Mouse (Mus musculus): ENCODE data around the gene Kptn. TPM values are rescaled to one million over a fixed set of nuclear protein-coding genes. Genes with fewer than 3 reads are reported as not detected.
A peak's percentile ranks its signal among the peaks of the same experiment; 100 is the strongest.

The Kptn gene
- total RNA-seq, 2 experiments from 2014 or later, result 22.9 to 24.3 TPM

DNA sequence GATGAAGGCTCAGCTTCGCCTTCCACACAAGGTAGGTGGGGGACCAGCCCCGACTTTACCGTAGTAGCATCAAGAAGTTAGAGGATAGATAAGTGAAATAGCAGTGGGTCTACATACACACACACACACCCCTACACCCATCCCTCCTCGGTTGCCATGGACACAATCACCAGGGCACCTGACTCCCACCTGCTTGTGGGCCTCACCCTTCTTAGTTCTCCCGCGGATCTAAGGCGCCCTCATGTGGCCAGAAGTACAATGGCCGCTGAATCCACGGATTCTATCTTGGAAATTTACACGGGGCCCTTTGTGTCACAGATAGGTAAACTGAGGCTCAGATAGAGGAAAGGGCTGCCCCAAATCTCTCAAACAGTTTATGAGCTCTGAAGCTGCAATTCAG lies 33.8 kb downstream of the Kptn start:
- no peak for DNase-seq (ENCODE audit: low spot score)
- intact Hi-C loops (cut with DNase I), result loop anchor here (1.0 kb wide), 1 partner anchor 56 kb away; no protein-coding TSS in a partner anchor

DNA sequence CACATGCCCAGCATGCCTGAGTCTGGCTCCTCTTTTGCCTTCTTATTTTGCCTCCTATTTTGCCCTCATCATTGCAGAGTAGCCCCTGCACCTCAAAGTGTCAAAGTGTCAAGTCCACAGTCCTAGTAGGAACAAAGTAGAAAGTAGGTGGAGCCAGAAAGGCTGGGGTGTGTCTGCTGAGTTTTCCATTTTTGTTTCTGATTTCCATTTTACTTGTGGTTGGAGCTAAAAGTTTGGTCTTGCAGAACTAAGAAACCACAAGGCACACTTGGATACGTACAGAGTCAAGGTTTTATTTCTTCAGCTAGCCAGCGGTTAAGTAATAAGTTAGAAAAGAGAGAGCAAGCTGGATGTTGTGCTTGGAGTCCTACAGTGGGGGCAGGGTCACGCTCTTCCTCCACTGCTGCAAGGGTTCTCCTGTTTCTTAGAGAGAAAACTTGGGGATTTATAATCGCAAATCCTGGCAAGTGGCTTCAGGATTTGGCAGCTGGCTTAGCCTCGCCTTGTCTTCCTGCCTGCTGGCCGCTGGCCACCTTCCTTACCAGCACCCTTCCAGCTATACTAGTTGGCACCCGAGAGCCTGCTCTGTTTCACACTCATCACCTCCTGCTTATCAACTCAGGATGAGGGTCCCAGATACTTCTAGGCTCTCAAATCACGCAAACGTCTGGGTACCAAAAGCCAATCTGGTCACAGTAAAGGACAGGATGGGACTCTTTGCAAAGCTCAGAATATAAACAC lies 35.6 kb downstream of the Kptn start:
- DNase-seq (ENCODE audit: low spot score), result peak; percentile 23
- intact Hi-C loops (cut with DNase I), result loop anchor here (5.0 kb wide), 1 partner anchor 178 kb away; no protein-coding TSS in a partner anchor

DNA sequence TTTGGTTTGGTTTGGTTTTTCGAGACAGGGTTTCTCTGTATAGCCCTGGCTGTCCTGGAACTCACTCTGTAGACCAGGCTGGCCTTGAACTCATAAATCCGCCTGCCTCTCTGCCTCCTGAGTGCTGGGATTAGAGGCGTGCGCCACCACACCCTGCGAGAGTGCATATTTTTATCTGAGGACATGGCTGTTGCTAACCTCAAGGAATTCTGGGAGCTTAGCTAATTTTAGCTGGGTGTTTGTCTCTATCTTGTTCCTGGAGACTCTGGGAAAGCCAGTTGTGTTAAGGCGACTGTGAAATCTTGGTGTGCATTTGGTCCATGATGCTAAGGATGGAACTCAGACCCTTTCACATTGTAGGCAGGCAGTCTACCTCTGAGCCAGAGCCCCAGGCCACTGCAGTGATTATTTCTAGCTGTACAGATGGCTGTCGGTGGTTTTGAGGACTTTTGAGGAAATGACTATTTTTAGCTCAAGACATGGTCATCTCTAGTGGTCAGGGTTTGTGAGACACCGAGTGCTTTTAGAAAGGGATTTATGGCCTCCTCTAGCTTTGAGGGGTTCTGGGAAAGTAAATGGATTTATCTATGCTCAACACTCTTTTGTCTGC lies 36.5 kb downstream of the Kptn start:
- intact Hi-C loops (cut with DNase I), result loop anchor here (5.0 kb wide), 1 partner anchor 179 kb away; no protein-coding TSS in a partner anchor
- no peak for DNase-seq (ENCODE audit: low spot score)

- no peak for DNase-seq (ENCODE audit: low spot score)
- intact Hi-C loops (cut with DNase I), result loop anchor here (5.0 kb wide), 1 partner anchor 181 kb away; no protein-coding TSS in a partner anchor
Measured at GRCm38 (mm10) chr7:16158735-16159134, 39.0 kb downstream of the Kptn start.

DNA sequence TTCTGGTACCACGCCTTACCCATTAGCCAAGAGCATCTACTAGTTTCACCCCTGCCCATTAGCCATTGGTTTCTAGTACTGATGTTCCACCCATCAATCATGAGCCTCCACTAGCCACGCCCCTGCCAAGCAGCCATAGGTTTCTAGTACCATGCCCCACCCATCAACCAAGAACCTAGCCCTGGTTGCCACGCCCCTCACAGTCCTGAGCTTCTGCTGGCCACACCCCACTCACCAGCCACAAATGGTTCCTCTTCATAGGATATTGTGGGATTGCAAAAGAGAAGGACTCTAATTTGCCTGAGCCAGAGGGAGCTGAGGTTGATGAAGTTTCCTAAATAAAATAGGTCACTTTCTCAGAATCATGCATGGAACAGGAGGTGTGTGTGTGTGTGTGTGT lies 41.0 kb downstream of the Kptn start:
- intact Hi-C loops (cut with DNase I), result no loop called here
- no peak for DNase-seq (ENCODE audit: low spot score)

- intact Hi-C loops (cut with DNase I), result no loop called here
Measured at GRCm38 (mm10) chr7:16161302-16161701, 41.6 kb downstream of the Kptn start.

GRCm38 (mm10) chr7:16162036-16162435 lies 42.3 kb downstream of the Kptn start:
- DNase-seq (ENCODE audit: low spot score), result no peak
- intact Hi-C loops (cut with DNase I), result no loop called here

More at GRCm38 (mm10) chr7:16161302-16161701, 41.6 kb downstream of the Kptn start:
- no peak for DNase-seq (ENCODE audit: low spot score)

DNA sequence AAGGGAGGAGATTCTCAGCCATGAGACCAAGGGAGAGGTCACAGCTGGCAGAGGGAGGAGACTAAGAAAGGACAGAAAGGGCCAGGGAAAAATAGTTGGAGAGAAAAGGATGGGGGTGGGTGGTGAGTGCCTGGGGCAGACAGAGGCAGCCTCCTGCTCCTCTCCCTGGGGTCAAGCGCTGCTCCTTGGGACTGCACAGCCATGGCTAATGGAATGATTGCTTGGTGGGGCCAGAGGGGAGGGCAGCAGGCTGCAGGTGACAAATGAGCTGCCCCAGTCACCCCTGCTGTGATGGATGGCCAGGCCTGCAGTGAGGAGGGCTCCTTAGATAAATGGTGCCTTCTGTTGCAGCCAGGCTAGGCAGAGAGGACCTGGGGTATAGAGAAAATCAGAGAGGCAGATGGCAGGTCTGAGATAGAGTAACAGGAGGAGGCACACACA lies 52.5 kb downstream of the Kptn start:
- no peak for DNase-seq (ENCODE audit: low spot score)
- intact Hi-C loops (cut with DNase I), result no loop called here

DNA sequence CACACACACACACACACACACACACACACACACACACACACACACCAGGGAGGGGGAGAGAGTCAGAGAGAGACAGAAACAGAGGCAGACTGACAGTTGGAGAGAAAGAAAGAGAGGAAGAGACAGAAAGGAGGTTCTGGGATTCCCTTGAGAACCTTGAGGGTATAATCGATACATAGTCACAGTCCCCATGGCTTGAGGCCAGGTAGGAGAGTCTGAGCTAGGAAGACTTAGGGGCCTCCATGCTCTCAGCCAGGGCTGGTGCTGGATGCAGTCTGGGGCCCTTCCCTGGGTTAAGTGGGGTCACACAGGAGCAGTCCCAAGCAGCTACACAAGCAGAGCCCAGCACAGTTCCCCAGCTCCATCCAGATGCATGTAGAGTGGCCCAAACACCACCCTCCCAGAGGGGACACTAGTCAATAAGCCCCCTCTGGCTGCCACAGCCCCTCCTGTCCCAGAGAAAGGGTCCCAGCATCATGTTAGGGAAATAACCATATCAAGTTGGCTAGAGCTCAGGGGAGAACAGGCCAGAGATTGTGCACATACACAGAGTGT lies 53.0 kb downstream of the Kptn start:
- no peak for DNase-seq (ENCODE audit: low spot score)
- intact Hi-C loops (cut with DNase I), result no loop called here

DNA sequence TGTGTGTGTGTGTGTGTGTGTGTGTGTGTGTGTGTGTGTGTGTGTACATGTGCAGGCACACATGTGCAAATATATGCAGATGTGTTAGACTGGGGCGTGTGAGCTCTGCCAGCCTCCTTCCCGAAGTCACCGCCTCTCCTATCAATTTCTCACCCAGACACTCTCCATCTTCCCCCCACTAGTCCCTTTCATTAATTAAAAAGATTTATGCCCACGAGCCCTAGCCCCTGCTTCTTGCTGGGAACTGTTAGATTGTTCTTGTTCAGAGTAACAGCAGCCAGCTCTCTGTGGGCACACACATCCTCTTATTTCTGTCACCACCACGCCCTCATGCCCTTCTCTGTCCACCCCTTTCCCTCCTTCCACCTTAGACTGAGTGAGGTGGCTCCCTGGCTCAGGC lies 53.5 kb downstream of the Kptn start:
- DNase-seq (ENCODE audit: low spot score), result no peak
- intact Hi-C loops (cut with DNase I), result no loop called here

DNA sequence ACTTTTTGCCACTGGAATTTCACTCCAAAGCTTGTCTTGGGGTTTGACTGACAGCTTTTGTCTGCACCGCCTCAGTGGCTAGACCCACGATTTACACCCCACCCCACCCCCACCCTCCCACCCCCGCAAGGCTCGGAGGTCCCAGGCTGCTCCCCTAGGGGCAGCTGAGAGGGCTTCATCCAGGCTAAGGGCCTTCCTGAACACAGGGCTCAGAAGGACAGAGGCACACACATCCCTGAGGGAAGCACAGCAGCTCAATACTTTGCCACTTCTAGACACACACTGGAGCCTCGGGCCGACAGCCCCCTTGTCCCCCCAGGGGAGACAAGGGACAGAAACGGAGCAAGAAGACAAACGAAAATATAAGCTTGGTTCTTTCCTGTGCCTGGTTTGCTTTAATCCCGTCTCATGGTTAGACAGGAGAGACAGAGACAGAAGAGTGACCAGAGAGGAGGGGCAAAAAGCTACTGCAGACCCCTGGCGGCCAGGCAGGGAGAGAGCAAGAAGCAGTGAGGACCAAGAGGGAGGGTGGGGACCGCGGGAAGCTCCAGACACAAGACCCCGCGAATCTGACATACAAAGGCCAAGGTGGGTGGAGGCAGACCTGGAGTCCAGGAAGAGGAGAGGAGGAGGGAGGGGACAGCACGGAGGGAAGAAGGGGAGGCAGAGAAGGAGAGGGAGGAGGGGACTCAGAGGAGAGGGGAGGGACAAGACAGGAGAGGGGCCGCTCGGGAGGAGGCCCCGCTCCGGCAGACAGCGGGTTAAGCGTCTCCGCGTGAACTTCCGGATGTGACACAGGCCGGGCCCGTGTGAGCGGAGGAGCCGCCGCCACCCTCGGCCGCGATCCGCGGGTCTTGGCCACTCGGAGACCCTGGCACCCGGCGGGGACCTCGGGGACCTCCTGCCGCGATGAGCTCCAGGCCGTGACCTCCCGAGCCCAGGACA lies 55.2 kb downstream of the Kptn start, which contains the start of gene Meis3:
TSS of gene Meis3 (plus strand) at position 494 of the 945 bp plus-strand sequence.
- intact Hi-C loops (cut with DNase I), result no loop called here

DNA sequence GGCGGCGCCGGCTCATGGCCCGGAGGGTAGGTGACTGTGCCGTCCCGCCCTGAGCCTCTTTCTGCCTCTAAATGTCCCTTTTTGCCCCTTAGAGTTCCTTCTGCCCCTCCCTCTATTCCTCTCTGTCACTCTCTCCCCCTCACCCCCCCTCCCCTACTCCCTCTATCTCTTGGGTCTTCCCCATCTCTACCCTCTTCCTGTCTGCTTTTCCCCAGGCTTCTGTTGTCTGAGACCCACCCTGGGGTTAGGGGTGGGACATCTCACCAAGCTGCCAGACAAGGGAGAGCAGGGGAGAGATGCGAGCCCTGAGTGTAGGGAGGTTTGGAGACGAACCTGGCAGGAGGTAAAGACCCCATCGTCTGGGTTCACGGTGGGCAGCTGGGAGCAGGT lies 55.8 kb downstream of the Kptn start:
- intact Hi-C loops (cut with DNase I), result no loop called here
- DNase-seq (ENCODE audit: low spot score), result no peak

More for the DNA sequence above, 55.2 kb downstream of the Kptn start, which contains the start of gene Meis3:
- DNase-seq (ENCODE audit: low spot score), result peak; percentile 29

Other genes starting within 250 kb of the Kptn start
- not detected for gene Crx, start 239.9 kb upstream of the Kptn start, total RNA-seq (2021)
- gene Crxos, start 237.3 kb upstream of the Kptn start, total RNA-seq (2021), result not detected
- gene Selenow, start 197.5 kb upstream of the Kptn start, total RNA-seq (2021), result 100 to 1,000 TPM; 148 to 155 TPM
- gene Nop53, start 173.8 kb upstream of the Kptn start, total RNA-seq (2021), result 100 to 1,000 TPM; 123 to 127 TPM
- gene Ehd2, start 152.3 kb upstream of the Kptn start, total RNA-seq (2021), result 100 to 1,000 TPM; 112 to 129 TPM
- 1 to 10 TPM; 7.1 to 8.3 TPM for gene Bicra, start 72.0 kb upstream of the Kptn start, total RNA-seq (2021)
- gene Zfp541, start 58.1 kb upstream of the Kptn start, total RNA-seq (2021), result not detected
- gene Napa, start 21.4 kb upstream of the Kptn start, total RNA-seq (2021), result 10 to 100 TPM; 82.8 to 83.3 TPM
- under 1 TPM; 0.68 to 0.70 TPM for gene Slc8a2, start 9.9 kb downstream of the Kptn start, total RNA-seq (2021)
- gene Meis3, start 55.2 kb downstream of the Kptn start, total RNA-seq (2021), result 1 to 10 TPM; 4.4 to 5.3 TPM
- gene Dhx34, start 102.1 kb downstream of the Kptn start, total RNA-seq (2021), result 1 to 10 TPM; 8.3 TPM
- 1 to 10 TPM; 1.4 to 1.9 TPM for gene C5ar2, start 124.3 kb downstream of the Kptn start, total RNA-seq (2021)
- gene C5ar1, start 139.6 kb downstream of the Kptn start, total RNA-seq (2021), result 1 to 10 TPM; 5.1 to 6.5 TPM
- 10 to 100 TPM; 13.7 to 15.0 TPM for gene Inafm1, start 153.7 kb downstream of the Kptn start, total RNA-seq (2021)
- 10 to 100 TPM; 30.7 to 35.3 TPM for gene Ccdc9, start 166.9 kb downstream of the Kptn start, total RNA-seq (2021)
- gene Bbc3, start 188.5 kb downstream of the Kptn start, total RNA-seq (2021), result 1 to 10 TPM; 3.7 to 4.7 TPM